Mouse (Mus musculus) cortical plate, adult 2 months (tissue): Measurements from ENCODE around the gene Fut11.

Experiments used
- CTCF ChIP-seq: fragments of 200-500 bp; IDR thresholded peaks from 2 replicates; pipeline ENCODE4 v1.5.1; 2011; ENCODE audit warnings: mild to moderate bottlenecking, control low read depth, low read length; ENCODE audit not compliant: insufficient read depth; ENCODE audit errors: extremely low read depth
- POLR2A ChIP-seq: fragments of 200-500 bp; IDR thresholded peaks from 2 replicates; pipeline ENCODE4 v1.6.1; 2011; ENCODE audit warnings: mild to moderate bottlenecking, low read length, control low read depth; ENCODE audit not compliant: insufficient read depth; ENCODE audit errors: extremely low read depth

GRCm38 (mm10) chr14:20695761-20696520 lies 1.2 kb downstream of the Fut11 start:
- TF ChIP-seq POLR2A (no peak), CTCF (no peak)
